Mouse (Mus musculus): Measurements from ENCODE around the gene Wdr45b.

GRCm38 (mm10) chr11:121368731-121369130, 14.5 kb upstream of the Wdr45b start:
- TF ChIP-seq ZMIZ1 (IDR thresholded peaks at IDR 0.05; ENCODE audit: low read depth, low read length) (no peak), E2F4 (IDR thresholded peaks at IDR 0.05; ENCODE audit: insufficient replicate concordance, low read depth, low read length) (no peak), CTCF (conservative IDR thresholded peaks at IDR 0.05 in 1 of 2, IDR thresholded peaks at IDR 0.05 in 1 of 2; ENCODE audit: low read depth in 2 of 2, low read length in 2 of 2) (no peak), MAFK (IDR thresholded peaks at IDR 0.05; ENCODE audit: insufficient replicate concordance, low read length) (no peak), EP300 (IDR thresholded peaks at IDR 0.05; ENCODE audit: low read length) (no peak), POLR2A (IDR thresholded peaks at IDR 0.05; ENCODE audit: low read depth, low read length) (no peak), MYC (IDR thresholded peaks at IDR 0.05; ENCODE audit: low read depth, low read length) (no peak)

Data from CH12.LX (cell line).